Mouse (Mus musculus): ENCODE data around the gene Atp6v0a1.

- TF ChIP-seq GATA1 (IDR thresholded peaks at IDR 0.05; ENCODE audit: low read length) (no peak), TAL1 (IDR thresholded peaks at IDR 0.05; ENCODE audit: low read length) (no peak)
Observed at GRCm38 (mm10) chr11:100988674-100989073, 20.6 kb upstream of the Atp6v0a1 start.
